Mouse (Mus musculus): Measurements from ENCODE around the gene Slc35f1. TPM values are rescaled to one million over a fixed set of nuclear protein-coding genes. Genes with fewer than 3 reads are reported as not detected.

The Slc35f1 gene
- total and polyA plus RNA-seq, 3 experiments, result 0.46 to 1.3 (median 0.98) TPM

DNA sequence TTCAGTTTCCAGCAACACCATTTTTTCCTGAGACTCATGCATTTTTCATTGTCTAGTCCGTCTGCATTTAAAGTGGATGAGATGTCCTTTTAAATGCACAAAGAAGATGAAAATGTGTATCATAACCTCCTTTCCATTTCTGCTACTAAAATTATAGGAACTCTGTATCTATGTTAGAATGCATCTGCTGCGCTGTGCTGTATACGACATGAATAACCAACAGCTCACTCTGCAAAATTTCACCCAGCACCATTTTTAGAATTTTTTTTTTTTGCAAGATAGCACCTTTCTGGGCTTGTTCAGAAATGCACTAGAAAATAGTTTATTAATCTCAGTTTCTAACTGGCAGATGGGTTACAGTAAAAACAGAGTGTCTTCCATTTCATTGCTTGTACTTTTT is 236.0 kb downstream of the Slc35f1 start:
- no peak for DNase-seq

DNA sequence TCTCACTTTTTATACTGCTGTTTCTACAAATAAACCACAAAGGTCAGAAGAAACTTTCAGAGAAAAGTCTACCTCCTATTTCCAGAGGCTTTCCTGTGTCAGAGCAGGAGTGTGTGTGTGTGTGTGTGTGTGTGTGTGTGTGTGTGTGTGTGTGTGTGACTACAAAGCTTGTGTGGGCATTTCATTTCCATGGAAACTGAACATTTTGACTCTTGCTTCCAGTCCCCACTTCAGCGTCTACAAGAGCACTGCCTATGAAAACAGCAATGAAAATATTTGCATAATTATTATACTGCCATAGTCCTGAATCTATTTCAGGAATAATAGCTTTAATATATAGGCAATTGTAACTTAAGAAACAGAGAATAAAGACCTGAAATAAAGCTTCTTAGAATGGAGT is 241.8 kb downstream of the Slc35f1 start:
- DNase-seq, result no peak

DNA sequence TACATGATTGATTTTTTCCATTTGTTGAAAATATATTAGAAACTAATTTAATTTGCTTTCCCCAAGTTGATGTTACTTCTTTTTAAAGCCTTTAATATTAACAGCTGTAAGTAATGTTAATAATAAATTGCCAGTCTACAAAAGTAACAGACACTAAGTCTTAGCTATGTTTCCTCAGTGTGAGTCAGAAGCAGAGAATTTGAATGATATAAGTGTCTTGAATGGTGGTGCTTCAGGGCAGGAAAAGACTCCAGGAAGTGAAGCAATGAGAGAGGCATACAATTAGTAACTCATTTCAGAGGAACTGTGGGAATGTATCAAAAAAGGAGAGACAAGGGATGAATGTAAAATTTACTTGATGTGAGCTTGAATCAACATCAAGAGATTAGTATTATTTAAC is 244.3 kb downstream of the Slc35f1 start:
- DNase-seq, result no peak

DNA sequence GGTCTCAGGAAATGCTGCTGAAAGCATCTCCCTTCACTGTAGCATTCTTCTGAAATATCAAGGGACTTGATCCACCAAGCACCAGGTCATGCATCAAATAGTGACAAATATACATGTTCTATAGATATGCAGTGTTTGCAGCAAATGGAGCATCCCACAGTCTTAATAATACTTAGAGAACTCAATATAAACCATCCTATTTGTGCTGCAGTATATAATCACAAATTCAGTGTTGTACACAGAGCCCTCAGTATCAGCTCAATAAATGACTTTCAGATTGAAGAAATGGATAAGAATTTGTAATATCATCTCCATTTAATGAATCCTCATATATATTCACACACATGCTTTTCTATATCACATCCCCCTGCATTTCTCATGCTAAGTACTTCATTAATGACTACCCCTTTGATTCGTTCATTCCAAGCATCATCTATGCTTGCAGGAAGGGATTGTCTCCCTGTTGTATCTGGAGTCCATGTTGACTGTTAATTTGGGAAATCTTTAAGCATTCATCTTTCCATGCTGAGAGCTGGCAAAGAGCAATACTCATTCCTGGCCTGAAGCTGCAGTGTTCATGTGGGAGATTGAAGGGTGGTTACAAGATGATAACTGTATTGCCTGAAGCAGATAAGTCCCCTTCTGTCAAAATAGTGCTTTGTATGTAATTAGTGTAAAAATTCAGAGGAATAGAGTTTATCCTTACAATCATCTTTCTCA is 249.9 kb downstream of the Slc35f1 start:
- no peak for DNase-seq

DNA sequence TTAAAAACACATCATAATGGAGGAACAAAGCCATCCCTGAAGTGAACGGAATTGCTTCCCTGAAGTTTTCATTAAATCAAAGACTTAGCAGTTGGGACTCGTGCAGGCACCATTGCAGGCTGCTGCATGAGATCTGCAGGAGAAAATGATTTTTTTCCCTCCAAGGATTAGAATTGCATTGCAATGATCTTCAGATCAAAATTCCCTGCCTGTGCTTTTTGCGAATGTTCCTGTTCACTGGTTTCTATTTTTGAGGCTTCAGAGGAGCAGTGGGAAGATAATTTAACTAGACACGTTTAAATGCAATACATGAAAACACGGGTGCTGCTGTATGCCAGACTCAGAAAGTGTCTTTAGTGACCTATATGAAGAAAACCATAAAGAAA is 250.5 kb downstream of the Slc35f1 start:
- no peak for DNase-seq

DNA sequence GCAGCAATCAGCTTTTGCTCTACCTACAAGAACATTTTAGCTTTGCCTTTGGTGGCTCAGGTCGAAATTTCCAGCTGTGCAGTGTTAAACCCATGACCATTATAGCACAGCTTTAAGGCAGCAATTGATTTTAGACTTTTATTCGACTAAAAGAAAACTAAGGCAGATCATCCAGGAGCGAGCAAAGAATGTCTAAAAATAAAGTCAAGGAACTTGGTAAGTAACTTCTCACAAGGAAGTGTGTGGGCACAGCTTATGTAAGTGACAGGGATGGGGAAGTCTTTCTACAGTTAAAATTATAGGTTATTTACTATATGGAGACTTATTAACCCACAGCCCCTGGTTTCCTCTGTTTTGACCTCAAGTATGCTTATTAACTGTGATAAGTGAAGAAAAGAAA is 262.2 kb downstream of the Slc35f1 start:
- DNase-seq, result no peak

DNA sequence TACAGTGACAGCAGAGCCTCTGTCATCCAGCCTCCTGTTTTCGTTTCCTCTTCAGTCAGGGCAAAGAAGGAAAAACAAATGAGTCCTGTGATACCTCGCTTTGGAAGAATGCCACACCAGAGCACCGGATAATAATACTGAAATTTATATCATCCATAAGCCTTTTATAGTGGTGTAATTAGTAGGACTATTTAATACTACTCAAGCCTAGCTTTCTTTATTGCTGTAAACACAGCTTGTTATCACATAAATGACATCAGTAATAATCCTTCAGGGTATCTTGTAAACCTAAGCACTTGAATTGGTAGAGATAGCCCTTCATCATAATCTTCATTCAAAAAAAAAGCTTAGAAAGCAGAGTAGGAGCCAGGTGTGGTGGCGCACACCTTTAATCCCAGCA is 266.4 kb downstream of the Slc35f1 start:
- DNase-seq, result no peak

DNA sequence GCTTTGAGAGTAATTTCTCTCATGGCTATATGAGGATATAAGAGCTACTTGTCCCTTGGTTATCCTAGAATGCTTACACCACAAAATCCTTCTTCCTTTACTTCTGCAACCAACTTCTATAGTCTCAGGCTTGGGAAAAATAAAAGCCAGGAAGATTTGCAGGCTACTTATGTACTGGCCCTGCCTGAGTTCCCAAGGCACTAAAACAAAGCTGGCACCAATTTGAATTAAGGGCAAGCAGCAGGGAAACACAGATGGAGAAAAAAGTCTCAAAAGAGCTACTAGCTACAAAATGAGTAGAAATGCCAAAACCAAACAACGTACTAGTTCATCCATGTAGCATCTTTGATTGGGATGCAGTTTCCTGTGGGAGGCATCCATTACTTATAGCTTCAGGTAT is 288.9 kb downstream of the Slc35f1 start:
- DNase-seq, result no peak

DNA sequence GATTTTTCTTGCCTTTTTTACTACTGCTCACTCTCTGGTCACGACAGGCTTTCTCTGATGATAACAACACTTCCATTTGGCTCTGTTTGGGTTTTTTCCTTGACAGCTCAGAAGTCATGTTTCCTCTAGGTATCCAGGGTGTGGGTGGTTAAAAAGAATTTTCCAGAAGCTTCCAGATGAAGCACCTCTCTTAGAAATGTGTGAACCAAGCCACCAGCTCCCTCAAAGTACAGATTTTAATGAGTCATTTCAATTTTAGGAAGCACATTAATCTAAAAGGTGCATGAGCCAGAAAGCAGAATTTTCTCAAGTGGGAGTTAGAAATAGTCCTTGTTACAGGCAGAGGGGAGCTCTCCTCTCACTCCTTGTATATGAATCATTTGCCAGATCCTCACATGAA is 292.5 kb downstream of the Slc35f1 start:
- DNase-seq, result no peak

DNA sequence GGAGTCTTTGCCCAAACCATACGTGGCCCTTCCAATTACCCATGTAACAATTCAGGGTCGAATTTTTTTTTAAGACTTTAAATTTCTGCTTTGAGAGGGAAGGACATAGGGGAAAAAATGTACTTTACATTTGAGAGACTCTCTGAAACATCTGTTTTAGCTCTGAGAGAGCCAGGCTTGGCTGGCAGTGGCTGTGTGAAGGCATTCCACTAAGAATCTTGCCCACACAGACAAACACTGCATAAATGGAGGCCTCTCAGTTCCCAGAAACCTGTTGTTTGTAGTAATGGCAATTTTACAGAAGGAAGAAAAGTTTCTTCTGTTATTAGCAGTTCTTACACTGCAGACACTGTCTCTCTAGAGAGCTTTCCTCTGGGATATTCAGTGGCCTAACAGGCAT is 301.9 kb downstream of the Slc35f1 start:
- no peak for DNase-seq

DNA sequence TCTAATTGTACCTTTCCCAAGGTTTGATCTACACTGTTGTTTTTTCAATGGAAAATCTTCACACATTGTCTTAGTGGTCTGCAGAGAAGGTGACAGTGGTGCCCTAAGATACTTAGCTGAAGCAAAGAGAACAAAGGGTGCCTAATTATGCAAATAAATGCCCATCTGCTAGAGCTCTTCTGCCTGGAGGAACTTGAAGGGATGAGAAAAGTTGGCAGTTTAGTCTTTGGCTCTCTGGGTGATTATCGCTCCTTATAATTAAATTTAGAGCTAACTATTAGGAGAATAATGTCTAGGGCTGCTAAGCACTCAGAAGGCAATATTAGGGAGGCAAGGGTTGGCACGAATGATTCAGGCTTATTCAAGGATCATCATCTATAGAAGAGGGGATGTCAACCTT is 306.6 kb downstream of the Slc35f1 start:
- no peak for DNase-seq

DNA sequence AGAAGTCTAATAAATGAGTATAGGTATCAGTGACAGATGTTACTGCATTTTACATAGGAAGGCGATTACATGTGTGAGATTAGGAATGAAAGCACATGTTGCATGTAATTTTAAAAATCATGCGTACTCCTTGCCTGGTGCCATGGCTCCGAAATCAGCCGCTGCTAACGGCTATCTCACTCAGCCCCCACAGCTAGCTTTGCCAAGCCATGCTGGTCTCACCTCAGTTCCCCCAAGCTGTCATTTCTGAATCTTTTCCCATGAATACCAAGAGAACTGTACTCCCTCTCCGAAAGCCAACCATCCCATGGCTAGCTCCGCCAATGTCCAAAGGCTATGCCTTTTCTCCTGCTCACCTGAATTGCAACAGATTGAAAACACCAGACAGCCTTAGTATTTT is 310.8 kb downstream of the Slc35f1 start:
- DNase-seq, result no peak

DNA sequence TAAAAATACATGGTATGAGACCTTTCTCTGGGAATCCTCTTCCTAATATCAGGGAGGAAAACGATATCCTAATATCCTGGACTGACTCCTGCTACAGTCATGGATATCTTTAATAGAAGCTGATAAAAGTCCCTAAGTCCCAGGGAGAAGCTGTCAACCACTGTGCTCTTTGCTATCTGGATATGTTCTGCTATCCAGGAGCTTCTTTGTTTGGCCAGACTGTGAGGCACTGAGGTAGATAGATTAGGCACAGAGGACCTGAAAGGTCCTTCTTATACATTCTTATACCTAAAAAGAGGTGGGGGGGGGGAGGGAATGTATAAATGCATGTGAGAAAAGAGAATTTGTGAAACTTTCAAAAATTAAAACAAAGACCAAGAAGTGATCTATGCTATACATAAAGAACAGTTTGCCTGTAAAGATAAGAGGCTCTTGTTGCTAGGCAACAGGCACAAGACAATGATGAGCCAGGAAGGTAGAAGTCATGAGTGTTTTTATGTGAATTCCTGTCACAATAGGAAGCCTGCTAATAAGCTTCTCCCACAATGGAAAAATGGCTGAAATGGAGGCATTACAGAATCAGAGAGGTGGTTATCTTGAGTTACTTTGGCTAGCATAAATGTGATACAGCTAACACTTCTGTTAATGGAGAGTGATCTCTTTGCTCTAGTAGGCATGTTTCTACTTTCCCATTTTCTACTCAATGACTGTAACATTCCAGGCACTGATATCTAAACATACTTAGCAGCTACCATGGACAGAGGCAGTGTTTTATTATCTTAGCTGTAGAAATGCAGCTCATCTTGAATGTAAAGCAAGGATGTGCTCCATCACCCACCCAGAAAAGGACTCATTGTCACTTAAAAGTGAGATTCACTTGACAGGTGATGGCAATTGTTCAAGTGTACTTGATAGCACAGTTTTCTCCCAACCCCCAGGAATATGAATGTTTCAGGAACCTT is 316.2 kb downstream of the Slc35f1 start:
- DNase-seq, result no peak

DNA sequence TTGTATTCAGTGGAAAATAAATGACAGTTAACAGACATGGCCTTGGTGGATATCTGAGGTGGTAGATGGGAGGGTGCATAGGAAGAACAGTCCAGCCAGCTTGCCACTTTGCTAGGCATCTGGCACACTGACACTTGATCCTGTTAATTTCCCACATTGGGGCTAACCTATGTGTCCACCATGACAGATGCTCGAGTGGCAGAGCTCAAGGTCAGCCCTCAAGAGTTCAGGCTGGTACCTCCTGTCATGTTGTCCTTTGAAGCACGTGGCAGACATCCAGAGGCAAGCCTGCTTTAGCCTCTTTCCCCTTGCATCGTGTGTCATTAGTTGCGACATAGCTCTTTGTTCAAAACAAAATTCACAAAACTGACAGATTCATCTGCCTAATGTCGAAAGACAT is 323.5 kb downstream of the Slc35f1 start:
- peak; percentile 76 for DNase-seq

DNA sequence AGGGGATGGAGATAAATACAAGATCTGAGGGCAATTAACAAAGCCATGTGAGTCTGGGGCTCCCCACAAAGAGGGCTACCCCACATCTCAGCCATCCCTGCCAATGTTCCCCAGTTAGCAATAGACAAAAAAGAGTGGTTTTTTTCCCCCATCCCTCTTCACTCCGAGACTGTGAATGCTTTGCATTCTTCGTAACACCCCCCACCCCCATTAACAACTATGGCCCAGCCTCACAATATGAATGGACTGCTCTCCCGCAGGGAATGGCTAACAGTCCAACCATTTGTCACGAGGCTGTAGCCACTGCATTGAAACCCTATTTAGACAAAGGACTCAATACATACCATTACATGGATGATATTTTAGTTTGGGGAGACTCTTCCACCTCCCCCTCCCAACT is 338.1 kb downstream of the Slc35f1 start:
- no peak for DNase-seq

DNA sequence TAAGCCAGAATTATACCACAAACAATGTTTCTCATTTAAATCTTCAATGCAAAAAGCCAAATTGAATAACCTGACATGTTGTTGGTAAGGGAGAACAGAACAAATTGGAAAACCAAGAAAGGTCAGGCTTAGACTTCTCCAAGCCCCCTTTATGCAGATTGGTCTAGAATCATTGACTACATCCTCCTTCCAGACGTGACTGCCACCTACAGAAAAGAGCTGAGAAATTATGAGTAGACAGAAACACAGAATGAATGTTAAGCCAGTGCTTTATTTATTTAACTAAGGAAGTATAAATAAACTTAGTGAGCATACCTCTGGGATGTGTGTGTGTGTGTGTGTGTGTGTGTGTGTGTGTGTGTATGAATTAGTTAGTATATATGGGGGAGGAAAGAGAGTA is 344.9 kb downstream of the Slc35f1 start:
- no peak for DNase-seq

DNA sequence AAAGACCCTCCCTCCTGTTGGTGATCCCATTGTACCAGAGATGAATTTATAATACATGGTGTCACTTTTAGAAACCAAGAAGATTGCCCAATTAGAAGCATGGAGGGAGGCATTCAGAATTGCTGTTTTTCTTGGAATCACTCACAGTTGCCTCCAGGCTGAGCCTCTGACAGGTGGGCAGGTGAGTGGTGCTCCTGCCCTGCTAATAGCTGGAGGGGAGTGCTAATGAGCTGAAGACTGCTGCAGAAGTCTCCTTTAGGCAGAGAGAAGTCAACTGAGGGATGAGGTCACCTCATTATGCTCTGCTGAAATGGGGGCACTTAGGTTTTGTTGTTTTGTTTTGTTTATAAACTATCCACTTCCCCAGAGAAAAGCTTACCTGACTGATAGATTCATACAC is 355.6 kb downstream of the Slc35f1 start:
- DNase-seq, result no peak

DNA sequence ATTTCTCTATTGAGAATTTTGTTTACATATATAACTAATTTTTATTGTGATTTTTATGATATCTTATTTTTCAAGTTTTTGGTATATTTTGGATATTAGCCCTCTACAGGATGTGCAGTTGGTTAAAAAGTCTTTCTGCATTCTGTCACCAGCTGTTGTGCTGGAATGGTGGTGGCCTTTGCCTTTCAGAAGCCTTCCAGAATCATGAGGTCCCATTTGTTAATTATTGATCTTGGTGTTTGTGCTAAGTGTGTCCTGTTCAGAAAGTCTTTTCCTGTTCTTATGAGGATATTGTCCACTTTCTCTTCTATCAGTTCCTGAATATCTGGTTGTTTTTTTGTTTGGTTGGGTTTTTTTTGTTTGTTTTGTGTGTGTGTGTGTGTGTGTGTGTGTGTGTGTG is 362.2 kb downstream of the Slc35f1 start:
- no peak for DNase-seq

DNA sequence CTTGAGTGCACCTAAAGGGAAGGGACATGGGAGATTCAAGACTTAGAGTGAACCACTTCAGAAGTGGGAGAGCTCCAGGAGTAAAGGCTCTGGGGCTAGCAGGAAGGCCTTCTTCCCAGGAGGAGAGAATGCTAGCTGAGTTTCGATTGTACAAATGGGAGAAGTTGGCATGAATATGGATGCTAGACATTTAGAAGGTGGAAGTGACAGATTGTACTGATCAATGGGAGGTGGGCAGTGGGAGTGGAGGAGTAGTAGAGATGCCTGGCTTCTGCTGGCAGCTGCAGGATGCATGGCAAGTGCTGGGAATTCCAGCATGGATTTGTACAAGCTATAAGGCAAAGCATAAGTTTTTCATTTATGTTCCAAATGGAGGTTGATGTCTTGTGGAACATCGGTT is 370.4 kb downstream of the Slc35f1 start:
- no peak for DNase-seq

DNA sequence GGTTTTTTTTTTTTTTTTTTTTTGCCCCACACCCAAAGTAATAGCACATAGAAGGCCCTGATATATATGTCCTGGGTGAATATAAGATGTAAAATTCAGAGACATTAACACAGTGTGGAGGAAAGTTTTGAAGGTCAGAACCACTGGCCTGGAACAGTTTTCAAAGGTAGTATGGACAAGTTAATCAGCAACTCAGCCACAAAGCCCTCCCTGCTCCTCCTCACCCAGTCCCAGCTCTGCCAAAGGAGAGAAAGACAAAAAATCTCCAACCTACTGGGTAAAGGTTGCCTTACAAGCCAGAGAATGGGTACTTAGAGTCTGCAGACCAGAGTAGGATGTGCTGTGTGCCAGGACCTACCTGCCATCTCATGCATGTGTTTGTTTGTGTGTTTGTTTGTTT is 372.4 kb downstream of the Slc35f1 start:
- DNase-seq, result no peak

DNA sequence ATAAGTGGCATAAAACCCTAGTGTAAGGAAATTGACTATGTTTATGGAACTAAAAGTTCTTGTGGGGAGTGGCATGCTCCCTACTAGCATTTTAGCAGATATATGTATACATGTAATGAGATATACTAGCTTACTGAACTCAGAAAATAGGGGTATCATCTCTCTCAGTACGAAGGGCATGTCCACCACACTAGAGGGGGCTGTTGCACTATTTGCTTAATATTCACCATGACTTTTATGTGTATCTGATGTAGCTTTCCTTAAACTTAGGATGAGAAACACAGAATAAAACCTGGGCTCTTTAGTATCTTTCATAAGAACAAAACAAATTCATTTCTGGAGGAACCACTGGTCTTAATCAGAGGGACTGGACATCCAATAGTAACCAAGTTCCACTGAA is 397.5 kb downstream of the Slc35f1 start:
- no peak for DNase-seq

DNA sequence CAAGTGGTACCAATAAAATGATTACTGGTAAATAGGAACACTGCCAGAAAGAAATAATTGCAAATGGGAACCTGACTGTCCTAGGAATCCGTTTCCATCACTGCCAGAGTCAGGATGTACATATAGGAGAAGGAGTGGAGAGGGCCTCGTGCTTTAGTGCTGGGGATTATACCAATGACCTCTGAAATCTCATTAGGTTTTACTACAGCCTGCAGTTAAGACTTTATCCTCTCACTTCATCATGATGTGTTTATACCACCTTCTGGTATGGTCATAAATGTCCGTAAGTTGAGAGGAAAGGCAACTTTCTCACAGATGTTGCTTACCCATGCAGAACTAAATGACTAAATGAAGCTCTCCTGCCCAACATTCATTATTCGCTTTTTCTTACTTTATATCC is 401.2 kb downstream of the Slc35f1 start:
- no peak for DNase-seq

DNA sequence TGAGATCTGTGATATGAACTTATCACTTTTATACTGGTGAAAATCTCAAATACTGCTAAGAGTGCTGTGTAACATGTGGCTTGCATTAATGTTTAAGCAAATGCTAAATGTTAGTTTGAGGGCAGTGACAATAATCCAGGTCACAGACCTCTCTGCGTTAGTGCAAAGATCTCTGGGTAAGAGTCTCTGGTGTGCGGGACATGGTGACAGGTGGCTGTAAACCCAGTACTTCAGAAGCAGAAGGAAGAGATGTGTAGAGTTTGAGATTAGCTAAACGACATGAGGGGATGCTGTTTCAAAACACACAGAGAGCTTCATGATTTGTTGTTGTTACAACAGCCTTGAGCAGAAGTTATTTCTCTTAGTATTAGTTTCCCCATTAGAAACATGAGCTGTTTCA is 406.1 kb downstream of the Slc35f1 start:
- no peak for DNase-seq

DNA sequence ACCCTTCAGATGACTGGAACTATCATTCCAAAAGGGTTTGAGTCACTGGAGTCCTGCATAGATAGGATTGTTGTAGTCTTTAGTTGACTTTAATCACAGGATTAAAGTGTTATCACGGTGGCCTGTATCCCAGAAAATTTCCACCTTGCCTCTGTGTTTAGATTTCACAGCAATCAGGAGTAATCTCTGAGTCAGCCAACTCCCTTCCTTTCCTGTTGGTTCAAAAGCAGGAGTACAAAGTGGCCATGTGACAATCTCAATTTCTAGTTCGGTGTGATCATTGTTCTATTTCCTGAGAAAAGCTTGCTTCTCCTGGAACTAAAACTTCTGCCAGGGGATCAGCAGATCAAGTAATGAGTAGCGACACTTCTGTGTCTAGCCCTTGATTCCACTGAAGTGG is 410.5 kb downstream of the Slc35f1 start:
- DNase-seq, result no peak

Data from adrenal gland, adult 2 months (tissue).